24 mouse cellular contexts compared by ENCODE assay signal in the genomic region with DNA sequence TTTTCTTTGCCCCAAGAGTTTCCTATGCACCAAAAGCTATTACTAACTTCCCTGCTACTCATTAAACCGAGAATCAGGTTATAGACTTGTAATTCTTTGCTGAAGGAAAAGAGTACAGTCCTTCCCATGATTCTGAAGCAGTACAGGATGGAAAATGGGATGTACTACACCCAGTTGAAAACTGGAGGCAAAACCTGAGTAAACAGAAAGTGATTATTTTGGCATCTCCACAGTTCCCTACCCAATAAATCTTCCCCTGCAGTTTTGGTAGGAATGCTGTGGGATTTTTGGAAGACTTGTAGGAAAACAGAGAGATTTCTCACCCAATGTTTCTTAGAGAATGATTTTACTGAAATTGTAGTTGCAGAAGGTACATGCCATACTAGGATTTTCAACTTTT.
"Had no signal": no experiment of that assay in that cellular context is flagged by ENCODE, and none has a peak within 500 bp of the region (broad histone marks: within the 10 kb centered on the region; RNA-seq: fewer than 3 reads in every experiment).

No protein-coding gene starts in this region.

- H3K36me3 ChIP-seq: heart, embryonic 13.5 days; heart, embryonic 15.5 days; hindbrain, embryonic 13.5 days; hindbrain, embryonic 15.5 days; limb, embryonic 12.5 days; limb, embryonic 15.5 days; liver, embryonic 12.5 days had no signal

- H3K9ac ChIP-seq: forebrain, postnatal 0 days; heart, embryonic 13.5 days; heart, embryonic 15.5 days; hindbrain, embryonic 13.5 days; hindbrain, embryonic 15.5 days; limb, embryonic 12.5 days; limb, embryonic 15.5 days; liver, embryonic 12.5 days; liver, embryonic 14.5 days had no signal

- H3K27me3 ChIP-seq: heart, embryonic 13.5 days; heart, embryonic 15.5 days; hindbrain, embryonic 13.5 days; hindbrain, embryonic 15.5 days; limb, embryonic 12.5 days; limb, embryonic 15.5 days; liver, embryonic 12.5 days had no signal

- H3K4me1 ChIP-seq: heart, embryonic 13.5 days; heart, embryonic 15.5 days; hindbrain, embryonic 13.5 days; hindbrain, embryonic 15.5 days; limb, embryonic 12.5 days; limb, embryonic 15.5 days; liver, embryonic 12.5 days had no signal

- H3K4me3 ChIP-seq: heart, adult 2 months; heart, embryonic 13.5 days; heart, embryonic 15.5 days; hindbrain, embryonic 13.5 days; hindbrain, embryonic 15.5 days; limb, embryonic 12.5 days; limb, embryonic 15.5 days; liver, embryonic 12.5 days had no signal

- H3K4me2 ChIP-seq: heart, embryonic 11.5 days; heart, embryonic 13.5 days; heart, embryonic 15.5 days; hindbrain, embryonic 13.5 days; hindbrain, embryonic 15.5 days; limb, embryonic 12.5 days; limb, embryonic 15.5 days; liver, embryonic 12.5 days had no signal

- H3K9me3 ChIP-seq: heart, embryonic 13.5 days; heart, embryonic 15.5 days; hindbrain, embryonic 13.5 days; hindbrain, embryonic 15.5 days; limb, embryonic 12.5 days; limb, embryonic 15.5 days; liver, embryonic 12.5 days had no signal

- H3K27ac ChIP-seq: heart, adult 2 months; heart, embryonic 13.5 days; heart, embryonic 15.5 days; hindbrain, embryonic 13.5 days; hindbrain, embryonic 15.5 days; hindbrain, postnatal 0 days; limb, embryonic 12.5 days; limb, embryonic 15.5 days; liver, embryonic 12.5 days; liver, embryonic 14.5 days had no signal

- ATAC-seq: forebrain, postnatal 0 days; hindbrain, postnatal 0 days; intestine, embryonic 16.5 days; liver, embryonic 12.5 days had no signal

- DNase-seq: forebrain, postnatal 0 days; gastrocnemius, postnatal 14 days; gastrocnemius, postnatal 36 days; heart, adult 11 months; heart, adult 2 months; heart, postnatal 14 days; heart, postnatal 36 days; kidney, adult 11 months; kidney, adult 2 months; kidney, adult 9 months; layer of hippocampus, adult 9-11 months; layer of hippocampus, postnatal 36 days; left cerebral cortex, postnatal 4 days had no signal
